Mouse (Mus musculus) skeletal muscle tissue, adult 2 months (tissue): ENCODE measurements around the gene Ktn1.

Experiments used
- DNase-seq: peaks from one replicate; pipeline ENCODE4 v3.0.0-alpha.2; 2012; ENCODE audit warnings: low read depth, low spot score

The Ktn1 gene

GRCm38 (mm10) chr14:47664470-47664864 is 16.2 kb downstream of the Ktn1 start:
- DNase-seq = no peak

DNA sequence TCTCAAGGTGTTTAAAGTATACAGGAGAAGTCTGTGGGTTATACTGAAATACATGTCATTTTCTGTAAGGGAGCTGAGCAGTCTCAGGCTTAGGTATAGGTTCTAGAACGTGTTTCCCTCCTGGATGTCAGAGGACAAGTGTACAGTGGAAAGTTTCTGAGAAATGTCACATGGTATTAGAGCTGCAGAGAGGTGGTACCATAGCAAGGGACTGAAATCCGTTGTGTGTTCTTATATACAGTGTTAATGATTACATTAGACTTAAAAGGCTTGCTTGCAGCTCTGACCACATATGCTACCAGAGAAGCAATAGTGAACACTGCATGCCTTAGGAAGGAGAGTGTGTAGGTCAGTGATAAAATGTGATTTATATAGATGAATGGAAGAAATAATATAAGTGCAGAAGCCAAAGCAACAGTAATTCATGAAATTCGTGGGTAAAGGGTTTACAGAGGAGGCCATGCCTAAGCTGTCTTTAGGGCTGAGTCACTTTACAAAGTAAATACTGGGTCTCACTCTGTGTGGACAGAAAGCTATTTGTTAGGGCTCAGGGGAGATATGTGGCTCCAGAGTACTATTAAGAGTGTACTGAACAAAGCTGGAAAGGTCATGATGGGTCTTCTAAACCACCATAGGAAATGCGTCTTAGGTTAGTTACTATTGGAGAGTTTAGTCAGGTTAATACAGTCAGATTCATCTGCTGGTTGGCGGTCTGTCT is 17.0 kb downstream of the Ktn1 start:
- DNase-seq = no peak

GRCm38 (mm10) chr14:47668096-47668495 is 19.8 kb downstream of the Ktn1 start:
- DNase-seq = no peak

- DNase-seq = no peak
Observed at GRCm38 (mm10) chr14:47682886-47683285, 34.6 kb downstream of the Ktn1 start.

- DNase-seq = no peak
Observed at GRCm38 (mm10) chr14:47684579-47684978, 36.3 kb downstream of the Ktn1 start.

- no peak for DNase-seq
Observed at GRCm38 (mm10) chr14:47699126-47699525, 50.9 kb downstream of the Ktn1 start.

DNA sequence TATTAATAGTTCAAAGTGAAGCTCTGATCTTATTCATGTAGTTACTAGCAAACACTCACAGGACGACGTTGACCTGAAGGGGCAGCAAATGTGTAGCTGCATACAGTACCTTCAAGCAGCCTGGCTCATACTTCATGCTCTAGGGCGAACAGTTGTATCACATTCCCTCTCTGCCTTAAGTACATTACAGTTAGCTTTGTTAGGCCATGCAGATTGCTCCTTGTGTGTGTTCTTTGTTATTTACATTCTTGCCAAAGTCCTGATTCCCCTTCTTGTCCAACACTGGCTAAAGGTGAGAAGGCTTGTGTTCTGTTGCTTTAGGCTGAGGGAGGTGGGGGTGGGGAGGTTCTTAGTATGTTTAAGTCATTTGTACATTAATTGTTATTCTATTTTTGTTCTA is 61.3 kb downstream of the Ktn1 start:
- no peak for DNase-seq

DNA sequence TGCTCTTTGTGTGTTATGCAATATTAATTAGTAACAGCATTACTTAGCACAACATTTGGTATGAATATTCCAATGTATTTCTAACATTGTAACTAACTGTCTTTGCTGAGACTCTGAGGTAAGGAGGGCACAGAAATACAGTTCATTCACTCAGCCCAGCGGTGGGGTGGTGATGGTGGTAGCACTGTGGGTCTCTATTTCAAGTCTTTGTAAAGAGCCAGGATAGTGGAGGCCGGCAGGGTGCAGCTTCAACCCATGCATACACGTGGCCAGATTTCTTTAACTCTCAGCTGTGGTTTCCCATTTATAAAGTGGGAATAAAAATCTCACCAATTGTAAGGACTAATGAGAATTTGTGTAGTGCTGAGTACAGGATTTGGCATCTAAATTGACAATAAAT is 67.5 kb downstream of the Ktn1 start:
- no peak for DNase-seq

DNA sequence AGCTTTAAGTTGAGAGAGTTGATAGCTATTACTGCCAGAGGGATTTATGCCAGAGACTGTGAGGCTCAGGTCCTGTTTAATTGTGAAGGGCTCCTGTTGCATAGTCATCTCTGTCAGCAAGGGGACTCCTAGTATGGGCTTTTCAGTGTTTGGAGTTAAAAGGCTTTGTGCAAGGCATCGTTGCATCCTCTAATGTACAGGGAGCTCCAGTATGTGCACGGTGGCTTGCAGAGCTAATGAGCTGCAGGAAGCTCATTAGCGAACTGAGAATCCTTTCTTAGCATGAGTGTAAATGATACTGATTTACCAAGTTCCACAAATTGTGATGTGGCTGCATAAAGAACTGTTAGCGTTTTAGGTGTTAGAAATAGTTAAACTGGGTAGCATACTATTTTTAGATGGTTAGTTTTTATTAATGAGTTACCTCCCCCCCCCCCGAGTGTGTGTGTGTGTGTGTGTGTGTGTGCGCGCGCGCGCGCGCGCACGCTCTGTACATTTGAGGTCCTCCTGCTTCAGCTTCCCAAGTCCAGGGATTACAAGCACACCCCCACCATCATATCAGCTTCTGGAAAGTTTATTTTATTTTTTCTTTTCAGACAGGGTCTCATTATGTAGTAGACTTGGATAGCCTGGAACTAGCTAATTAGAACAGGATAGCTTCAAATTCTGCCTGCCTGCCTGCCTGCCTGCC is 69.8 kb downstream of the Ktn1 start:
- no peak for DNase-seq

- DNase-seq = no peak
Observed at GRCm38 (mm10) chr14:47720023-47720422, 71.8 kb downstream of the Ktn1 start.

- no peak for DNase-seq
Observed at GRCm38 (mm10) chr14:47723035-47723434, 74.8 kb downstream of the Ktn1 start.

- DNase-seq = no peak
Observed at GRCm38 (mm10) chr14:47728594-47728993, 80.3 kb downstream of the Ktn1 start.

GRCm38 (mm10) chr14:47735354-47735753 is 87.1 kb downstream of the Ktn1 start:
- DNase-seq = no peak

- no peak for DNase-seq
Observed at GRCm38 (mm10) chr14:47736471-47736870, 88.2 kb downstream of the Ktn1 start.

- DNase-seq = no peak
Observed at GRCm38 (mm10) chr14:47740316-47740996, 92.2 kb downstream of the Ktn1 start.

- DNase-seq = no peak
Observed at GRCm38 (mm10) chr14:47741046-47741445, 92.8 kb downstream of the Ktn1 start.

- DNase-seq = no peak
Observed at GRCm38 (mm10) chr14:47742674-47743073, 94.4 kb downstream of the Ktn1 start.

DNA sequence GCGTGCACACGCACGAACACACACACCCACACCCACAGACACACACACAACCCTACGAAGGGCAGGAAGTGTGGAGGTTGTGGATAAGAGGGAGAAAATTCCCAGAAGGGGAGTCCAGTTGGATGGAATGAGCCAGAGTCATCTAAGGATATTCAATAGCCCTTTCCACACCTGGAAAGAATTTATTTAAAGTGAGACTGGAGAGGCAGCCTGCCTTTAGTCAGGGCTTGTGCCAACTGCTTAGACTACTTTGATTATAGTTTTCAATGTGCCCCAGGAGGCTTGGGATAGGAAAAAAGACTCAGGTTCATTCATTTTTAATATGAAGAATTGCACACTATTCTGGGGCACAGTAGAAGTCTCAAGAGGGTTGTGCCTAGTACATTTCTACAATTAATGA is 96.8 kb downstream of the Ktn1 start:
- no peak for DNase-seq

DNA sequence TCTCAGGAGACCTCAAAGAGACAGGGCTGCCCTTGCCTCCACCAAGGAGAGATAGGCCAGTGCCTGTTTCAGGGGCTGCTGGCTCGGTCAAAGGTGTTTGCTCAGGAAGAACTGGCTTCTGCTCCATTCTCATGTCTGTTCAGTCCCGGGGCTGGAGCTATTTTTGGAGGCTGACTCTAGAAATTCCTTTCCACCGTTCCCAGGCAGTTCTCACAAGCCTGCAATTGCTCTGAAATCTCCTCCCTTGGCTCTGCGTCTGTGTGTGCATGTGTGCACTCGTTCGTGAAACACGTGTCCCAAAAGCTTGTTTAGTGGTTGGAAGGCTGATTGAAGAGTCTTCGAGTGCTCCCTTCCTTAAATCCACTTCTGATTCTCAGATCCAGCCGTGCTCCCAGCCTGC is 99.3 kb downstream of the Ktn1 start:
- peak; percentile 71 for DNase-seq

DNA sequence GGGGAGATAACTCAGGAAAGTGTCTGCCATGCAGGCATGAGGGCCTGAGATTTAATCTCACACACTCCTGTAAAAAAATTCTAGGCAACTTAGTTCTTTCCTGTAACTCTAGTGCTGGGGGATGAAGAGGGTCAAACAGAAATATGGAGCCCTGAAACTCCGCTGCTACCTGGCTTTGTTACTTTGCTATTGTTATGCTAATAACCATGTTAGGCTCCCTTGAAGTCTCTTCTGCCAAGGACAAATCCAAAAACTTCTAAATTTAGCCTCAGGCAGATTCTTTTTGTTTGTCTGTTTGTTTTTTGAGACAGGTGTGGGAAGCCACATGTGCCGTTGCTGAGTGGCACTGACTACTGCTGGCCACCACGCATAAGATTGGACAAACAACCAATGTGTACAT is 100.5 kb downstream of the Ktn1 start:
- DNase-seq = no peak

DNA sequence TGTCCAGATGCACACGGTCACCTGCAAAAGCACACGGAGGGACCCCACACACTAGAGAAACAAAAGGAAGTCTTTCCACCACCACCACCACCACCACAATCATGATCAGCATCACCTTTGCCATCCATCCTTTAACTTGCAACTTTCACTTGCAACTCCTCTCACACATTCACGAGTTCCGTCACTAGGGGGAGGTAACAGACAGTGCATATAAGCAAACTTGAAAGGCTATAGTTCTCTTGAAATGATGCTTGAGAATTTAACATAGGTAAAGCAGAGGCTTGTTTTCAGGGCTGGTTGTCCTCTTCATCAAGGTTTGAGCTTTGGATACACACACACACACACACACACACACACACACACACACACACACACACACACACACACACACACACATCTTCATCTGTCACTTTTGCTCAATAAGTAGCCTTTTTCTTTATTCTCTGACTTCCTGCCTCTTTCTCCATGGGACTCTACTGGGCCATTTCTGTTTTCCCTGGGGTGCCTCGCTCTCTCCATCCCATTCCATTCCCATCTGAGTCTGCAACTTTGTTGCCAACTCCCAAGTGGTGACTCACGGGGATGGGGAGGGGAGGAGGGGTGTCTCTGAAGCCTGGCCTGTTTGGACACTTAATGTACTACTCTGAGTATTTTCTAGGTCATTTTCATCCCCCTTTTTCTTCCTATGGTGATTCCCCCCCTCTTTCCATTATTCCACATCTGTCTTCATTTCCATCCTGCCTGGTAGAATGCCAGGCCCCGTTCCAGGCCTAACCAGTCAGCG is 103.4 kb downstream of the Ktn1 start:
- peak; percentile 62 for DNase-seq

DNA sequence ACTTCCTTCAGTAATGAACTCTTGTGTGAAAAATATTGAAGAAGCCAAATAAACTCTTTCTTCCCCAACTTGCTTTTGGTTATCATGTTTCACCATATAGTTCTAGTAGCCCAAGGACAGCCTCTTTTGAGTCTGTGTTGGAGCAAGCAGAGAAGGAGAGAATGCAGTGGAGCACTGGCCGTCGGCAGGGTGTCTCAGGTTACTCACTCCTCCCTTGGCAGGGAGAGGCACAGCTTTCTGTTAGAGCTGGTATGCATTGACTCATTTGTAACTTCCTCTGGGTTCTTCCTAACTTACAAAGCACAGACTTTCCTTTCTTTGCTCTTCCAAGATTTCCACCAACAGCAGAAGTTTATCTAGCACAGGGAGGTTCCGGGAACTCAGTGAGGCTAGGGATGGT is 105.3 kb downstream of the Ktn1 start:
- no peak for DNase-seq
